Mouse (Mus musculus): ENCODE data around the gene Thop1.

Gene Thop1

DNA sequence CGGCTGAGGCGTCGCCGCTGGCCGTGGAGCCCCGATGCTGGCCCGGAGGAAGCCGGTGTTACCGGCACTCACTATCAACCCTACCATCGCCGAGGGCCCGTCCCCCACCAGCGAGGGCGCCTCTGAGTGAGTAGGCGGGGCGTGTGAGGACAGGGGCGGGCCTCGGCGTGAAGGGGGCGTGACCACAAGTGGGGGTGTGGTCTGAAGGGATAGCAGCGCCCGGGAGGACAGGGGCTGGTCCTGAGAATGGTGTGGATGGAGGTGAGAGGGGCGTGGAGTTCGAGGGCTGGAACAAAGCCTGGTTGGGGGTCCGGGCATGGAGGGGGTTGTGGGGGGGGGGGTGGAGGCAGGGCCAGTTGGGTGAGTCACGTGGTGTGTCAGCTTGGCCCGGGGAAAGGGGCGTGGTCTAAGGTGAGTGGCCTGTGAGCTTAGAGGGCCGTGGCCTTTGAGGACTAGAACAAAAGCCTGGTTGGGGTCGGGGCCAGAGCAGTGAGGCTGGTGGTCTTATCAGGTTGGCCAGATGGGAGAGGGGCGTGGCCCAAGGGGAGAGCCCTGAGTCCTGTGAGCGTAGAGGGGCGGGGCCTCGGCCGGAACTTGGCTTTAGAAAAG lies 36.4 kb downstream of the Thop1 start:
- DNase-seq (ENCODE audit: low spot score), result peak; percentile 71

DNA sequence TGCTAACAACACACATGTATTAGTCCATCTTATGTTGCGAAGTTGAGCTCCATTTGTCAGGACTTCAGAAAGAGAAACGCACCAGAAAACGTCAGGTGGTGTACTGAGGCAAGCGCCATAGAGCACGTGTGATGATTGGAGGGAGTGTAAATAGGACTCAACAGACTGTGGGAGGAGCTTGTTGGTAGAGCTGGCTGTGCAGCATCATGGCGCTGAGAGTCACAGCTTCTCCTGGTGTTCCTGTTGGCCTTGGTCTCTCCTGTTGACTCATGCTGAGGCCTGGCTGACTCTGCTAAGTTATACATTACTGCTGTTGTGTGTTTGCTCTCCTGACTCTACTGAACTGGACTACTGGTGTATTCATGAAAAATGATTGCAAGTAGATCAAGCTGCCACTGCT lies 43.1 kb downstream of the Thop1 start:
- DNase-seq (ENCODE audit: low spot score), result no peak

- no peak for DNase-seq (ENCODE audit: low spot score)
These were observed 49.8 kb downstream of the Thop1 start for GRCm38 (mm10) chr10:81119625-81120024.

- DNase-seq (ENCODE audit: low spot score), result no peak
These were observed 50.8 kb downstream of the Thop1 start for GRCm38 (mm10) chr10:81120650-81121049.

- DNase-seq (ENCODE audit: low spot score), result no peak
These were observed 53.1 kb downstream of the Thop1 start for GRCm38 (mm10) chr10:81122889-81123288.

- DNase-seq (ENCODE audit: low spot score), result no peak
These were observed 53.7 kb downstream of the Thop1 start for GRCm38 (mm10) chr10:81123500-81123899.

All from ovary, adult 18-20 months (tissue).